Mouse (Mus musculus) liver, embryonic 14.5 days (tissue): Measurements from ENCODE around the gene Tmem183a.

ENCODE experiments used
- CTCF ChIP-seq: IDR thresholded peaks from 2 replicates; pipeline ENCODE4 v1.5.1; 2016; ENCODE audit warnings: antibody characterized with exemption, low read depth, control low read depth
- EP300 ChIP-seq: IDR thresholded peaks from 2 replicates; pipeline ENCODE4 v1.6.1; 2016; ENCODE audit warnings: antibody characterized with exemption, low read depth

- TF ChIP-seq CTCF, result no peak
- no peak for TF ChIP-seq EP300
These were observed 24.6 kb downstream of the Tmem183a start for GRCm38 (mm10) chr1:134336958-134337710.
